Mouse (Mus musculus): ENCODE measurements around the gene Eif1. TPM values are rescaled to one million over a fixed set of nuclear protein-coding genes. Genes with fewer than 3 reads are reported as not detected.
"Not testable (repeated sequence)": the region's sequence is repeated elsewhere in the genome, so short reads cannot be mapped to it uniquely, and the experiment has no call there.

The Eif1 gene
- polyA plus RNA-seq, 1 experiment from 2014 or later: 1,486 TPM

GRCm38 (mm10) chr11:100318529-100319451, 895 bp upstream of the Eif1 start:
- no peak for DNase-seq (ENCODE audit: low spot score)
- Histone ChIP-seq H3K36me3 (peaks cover 24% of the 10 kb centered on the region), H3K4me1 (peaks cover 8% of the 10 kb centered on the region; the same call in 1 of the 2 replicates), H3K27ac (peak overlapping the region; percentile 99), H3K4me3 (peak overlapping the region; percentile 95), H3K9me3 (replicated peaks) (no peaks in the 10 kb centered on the region), H3K27me3 (ENCODE audit: low read depth, poor library complexity, severe bottlenecking) (no peaks in the 10 kb centered on the region)
- WGBS: 85% methylated on average over 10 of the region's 10 CpGs

GRCm38 (mm10) chr11:100320172-100320630, 516 bp downstream of the Eif1 start:
- H3K9me3 ChIP-seq (replicated peaks): no peaks in the 10 kb centered on the region
- H3K4me3 ChIP-seq: peak overlapping the region; percentile 95
- peaks cover 8% of the 10 kb centered on the region; the same call in 1 of the 2 replicates for H3K4me1 ChIP-seq
- H3K27ac ChIP-seq: peak overlapping the region; percentile 99
- peaks cover 24% of the 10 kb centered on the region for H3K36me3 ChIP-seq
- 0% methylated on average over 40 of the region's 40 CpGs for WGBS
- peak; percentile 99 for DNase-seq (ENCODE audit: low spot score)
- no peaks in the 10 kb centered on the region for H3K27me3 ChIP-seq (ENCODE audit: low read depth, poor library complexity, severe bottlenecking)

GRCm38 (mm10) chr11:100320701-100321410, 1.2 kb downstream of the Eif1 start:
- Histone ChIP-seq H3K36me3 (peaks cover 24% of the 10 kb centered on the region), H3K4me3 (peak overlapping the region; percentile 95), H3K27ac (peak overlapping the region; percentile 99)
- DNase-seq (ENCODE audit: low spot score); H3K27me3 ChIP-seq (ENCODE audit: low read depth, poor library complexity, severe bottlenecking); H3K4me1 ChIP-seq; H3K9me3 ChIP-seq (replicated peaks): not testable (repeated sequence)
- 22% methylated on average over 11 of the region's 11 CpGs for WGBS

GRCm38 (mm10) chr11:100321479-100322305, 2.0 kb downstream of the Eif1 start:
- peaks cover 24% of the 10 kb centered on the region for H3K36me3 ChIP-seq
- H3K4me3 ChIP-seq; DNase-seq (ENCODE audit: low spot score); H3K9me3 ChIP-seq (replicated peaks); H3K27ac ChIP-seq; H3K4me1 ChIP-seq; H3K27me3 ChIP-seq (ENCODE audit: low read depth, poor library complexity, severe bottlenecking): not testable (repeated sequence)
- 87% methylated on average over 7 of the region's 7 CpGs for WGBS

GRCm38 (mm10) chr11:100322591-100323258, 3.0 kb downstream of the Eif1 start:
- peaks cover 24% of the 10 kb centered on the region for H3K36me3 ChIP-seq
- H3K27ac ChIP-seq: no peak overlapping the region
- DNase-seq (ENCODE audit: low spot score): no peak
- H3K4me1 ChIP-seq: peaks cover 8% of the 10 kb centered on the region; the same call in 1 of the 2 replicates
- H3K27me3 ChIP-seq (ENCODE audit: low read depth, poor library complexity, severe bottlenecking): no peaks in the 10 kb centered on the region
- 66% methylated on average over 3 of the region's 3 CpGs for WGBS
- H3K9me3 ChIP-seq (replicated peaks): no peaks in the 10 kb centered on the region
- no peak overlapping the region for H3K4me3 ChIP-seq

- peak; percentile 49 for DNase-seq (ENCODE audit: low spot score)
- Histone ChIP-seq H3K4me1 (peaks cover 8% of the 10 kb centered on the region; the same call in 1 of the 2 replicates), H3K4me3 (no peak overlapping the region), H3K27me3 (ENCODE audit: low read depth, poor library complexity, severe bottlenecking) (no peaks in the 10 kb centered on the region), H3K9me3 (replicated peaks) (no peaks in the 10 kb centered on the region), H3K36me3 (peaks cover 24% of the 10 kb centered on the region), H3K27ac (no peak overlapping the region)
- WGBS: 14% methylated on average over 3 of the region's 3 CpGs
Measured at GRCm38 (mm10) chr11:100323578-100323977, 3.9 kb downstream of the Eif1 start.

GRCm38 (mm10) chr11:100325062-100325629, 5.5 kb downstream of the Eif1 start:
- peaks cover 6% of the 10 kb centered on the region; the same call in 1 of the 2 replicates for H3K4me1 ChIP-seq
- peaks cover 24% of the 10 kb centered on the region for H3K36me3 ChIP-seq
- no peak overlapping the region for H3K4me3 ChIP-seq
- H3K27ac ChIP-seq: no peak overlapping the region
- H3K9me3 ChIP-seq (replicated peaks): no peaks in the 10 kb centered on the region
- WGBS: 89% methylated on average over 11 of the region's 11 CpGs
- no peaks in the 10 kb centered on the region for H3K27me3 ChIP-seq (ENCODE audit: low read depth, poor library complexity, severe bottlenecking)
- no peak for DNase-seq (ENCODE audit: low spot score)

GRCm38 (mm10) chr11:100327316-100327715, 7.6 kb downstream of the Eif1 start:
- H3K27ac ChIP-seq: no peak overlapping the region
- no peaks in the 10 kb centered on the region for H3K27me3 ChIP-seq (ENCODE audit: low read depth, poor library complexity, severe bottlenecking)
- no peaks in the 10 kb centered on the region for H3K9me3 ChIP-seq (replicated peaks)
- 81% methylated on average over 11 of the region's 11 CpGs for WGBS
- H3K36me3 ChIP-seq: peaks cover 5% of the 10 kb centered on the region
- H3K4me3 ChIP-seq: no peak overlapping the region
- H3K4me1 ChIP-seq: peaks cover 9% of the 10 kb centered on the region
- DNase-seq (ENCODE audit: low spot score): no peak

- Histone ChIP-seq H3K4me3 (no peak overlapping the region), H3K9me3 (replicated peaks) (no peaks in the 10 kb centered on the region), H3K27ac (no peak overlapping the region), H3K36me3 (peaks cover under 1% of the 10 kb centered on the region), H3K4me1 (peaks cover 14% of the 10 kb centered on the region), H3K27me3 (ENCODE audit: low read depth, poor library complexity, severe bottlenecking) (no peaks in the 10 kb centered on the region)
- no peak for DNase-seq (ENCODE audit: low spot score)
- 84% methylated on average over 6 of the region's 6 CpGs for WGBS
Measured at GRCm38 (mm10) chr11:100327761-100328160, 8.1 kb downstream of the Eif1 start.

- no peaks in the 10 kb centered on the region for H3K36me3 ChIP-seq
- no peak overlapping the region for H3K4me3 ChIP-seq
- DNase-seq (ENCODE audit: low spot score): no peak
- peaks cover 17% of the 10 kb centered on the region for H3K4me1 ChIP-seq
- WGBS: 56% methylated on average over 16 of the region's 16 CpGs
- H3K27ac ChIP-seq: no peak overlapping the region
- no peaks in the 10 kb centered on the region for H3K27me3 ChIP-seq (ENCODE audit: low read depth, poor library complexity, severe bottlenecking)
- no peaks in the 10 kb centered on the region for H3K9me3 ChIP-seq (replicated peaks)
Measured at GRCm38 (mm10) chr11:100330235-100330634, 10.6 kb downstream of the Eif1 start.

- H3K9me3 ChIP-seq (replicated peaks); H3K4me3 ChIP-seq; H3K27me3 ChIP-seq (ENCODE audit: low read depth, poor library complexity, severe bottlenecking); H3K36me3 ChIP-seq; DNase-seq (ENCODE audit: low spot score); H3K27ac ChIP-seq: not testable (repeated sequence)
- peaks cover 20% of the 10 kb centered on the region for H3K4me1 ChIP-seq
- WGBS: 64% methylated on average over 8 of the region's 8 CpGs
Measured at GRCm38 (mm10) chr11:100330816-100331375, 11.2 kb downstream of the Eif1 start.
